Mouse (Mus musculus): Measurements from ENCODE around the gene Rpl6. TPM values are rescaled to one million over a fixed set of nuclear protein-coding genes. Genes with fewer than 3 reads are reported as not detected.

Rpl6 gene
- polyA plus RNA-seq, 1 experiment, result 889 TPM

Other genes with a start within 250 kb of the Rpl6 start
- gene Rph3a, start 194.4 kb upstream of the Rpl6 start, polyA plus RNA-seq (2012; rRNA removed), result 0.01 and 0.03 TPM in 2 replicates
- 40.0 and 56.5 TPM in 2 replicates for gene Ptpn11, start 13.1 kb upstream of the Rpl6 start, polyA plus RNA-seq (2012; rRNA removed)
- 11.8 and 13.2 TPM in 2 replicates for gene Hectd4, start 15.7 kb downstream of the Rpl6 start, polyA plus RNA-seq (2012; rRNA removed)
- gene Trafd1, start 181.2 kb downstream of the Rpl6 start, polyA plus RNA-seq (2012; rRNA removed), result 106 and 115 TPM in 2 replicates
- 15.8 and 17.2 TPM in 2 replicates for gene Naa25, start 193.5 kb downstream of the Rpl6 start, polyA plus RNA-seq (2012; rRNA removed)
- gene Tmem116, start 247.4 kb downstream of the Rpl6 start, polyA plus RNA-seq (2012; rRNA removed), result 1.4 and 2.4 TPM in 2 replicates
- gene Erp29, start 248.0 kb downstream of the Rpl6 start, polyA plus RNA-seq (2012; rRNA removed), result 96.2 and 97.4 TPM in 2 replicates

Measured in urinary bladder, adult 2 months (tissue).